Mouse (Mus musculus) cerebellum, adult 18-20 months (tissue): ENCODE data around the gene Psg28.
A peak's percentile ranks its signal among the peaks of the same experiment; 100 is the strongest.
"Not testable (repeated sequence)": the region's sequence is repeated elsewhere in the genome, so short reads cannot be mapped to it uniquely, and the experiment has no call there.

Experiments used
- DNase-seq, 2 experiments: peaks; one replicate each; pipeline ENCODE4 v3.0.0; 2021

Gene Psg28

DNA sequence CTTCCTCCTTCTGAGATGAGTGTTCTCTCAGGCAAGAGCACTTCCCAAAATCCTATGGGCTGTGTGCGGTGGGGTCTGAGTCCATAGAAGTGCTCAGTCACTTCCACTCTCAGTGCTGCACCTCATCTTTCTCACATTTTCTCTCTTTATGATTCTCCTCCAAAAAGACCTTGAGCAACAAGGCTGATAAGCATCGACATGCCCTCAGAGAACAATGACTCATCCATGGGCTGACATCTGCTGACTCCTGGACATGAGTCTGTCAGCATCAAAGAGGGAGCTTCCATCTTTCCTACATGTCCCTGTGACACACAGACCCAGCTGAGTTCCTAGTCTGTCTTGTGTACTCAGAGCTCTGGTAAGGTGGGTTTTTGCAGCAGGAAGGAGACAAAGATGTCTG lies at the start of gene Psg28:
Gene Psg28, minus strand, starts transcription at position 101 of the 400 bp plus-strand sequence.
- not testable (repeated sequence) for DNase-seq

DNA sequence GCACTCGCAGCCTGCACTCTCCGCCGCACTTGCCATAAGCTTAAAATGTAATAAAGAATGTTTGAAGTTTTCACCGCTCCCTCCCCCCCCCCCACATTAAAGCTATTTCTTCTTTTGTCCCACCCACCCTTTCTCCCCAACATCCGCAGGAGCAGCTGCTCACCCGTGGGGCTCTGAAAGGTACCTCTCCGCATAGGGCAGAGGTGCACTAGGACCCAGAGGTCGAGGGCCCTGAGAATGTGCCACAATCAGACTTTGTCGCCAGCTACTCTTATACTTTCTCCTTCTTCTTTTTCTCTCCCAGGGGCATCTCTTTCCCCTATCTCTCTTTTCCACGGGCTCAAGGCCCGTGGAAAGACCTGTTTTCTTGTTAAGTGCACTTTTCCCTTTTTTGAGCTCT lies 28.4 kb downstream of the Psg28 start:
- DNase-seq: peak in 1 of 2 experiments; percentile 16

DNA sequence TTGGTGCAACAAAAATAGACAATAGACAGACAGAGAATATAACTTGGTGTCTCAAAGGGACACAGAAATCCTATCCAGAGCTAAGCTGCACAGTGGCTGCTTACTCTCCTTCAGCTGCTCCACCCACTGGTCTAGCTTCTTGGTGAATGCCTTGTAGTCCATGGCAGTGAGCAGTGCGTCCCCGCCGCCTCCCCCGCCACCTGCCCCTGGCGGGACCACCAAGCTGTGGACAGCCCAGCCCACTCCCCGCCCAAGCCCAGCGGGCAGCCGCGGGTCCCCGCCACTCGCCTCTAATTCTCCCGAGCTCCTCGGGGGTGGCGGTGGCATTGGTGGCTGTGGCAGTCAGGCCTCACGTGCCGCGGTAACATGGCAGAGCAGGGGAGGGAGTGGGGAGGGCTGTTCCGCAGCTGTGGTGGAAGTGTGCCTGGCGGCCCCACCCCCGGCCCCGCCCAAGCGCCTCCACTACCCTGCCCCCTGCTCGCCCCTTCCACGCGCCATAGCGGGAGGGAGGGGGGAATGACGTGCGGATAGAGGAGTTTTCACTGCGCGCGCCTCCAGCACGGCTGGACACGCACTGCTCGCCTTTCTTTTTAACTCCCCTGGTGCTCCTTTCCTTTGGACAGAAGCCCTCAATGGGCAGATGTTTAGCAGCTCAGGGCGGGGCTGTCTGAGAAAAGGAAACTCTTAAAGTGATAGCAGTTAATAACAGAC lies 29.2 kb downstream of the Psg28 start:
- peak in 1 of 2 experiments; percentile 14 for DNase-seq

DNA sequence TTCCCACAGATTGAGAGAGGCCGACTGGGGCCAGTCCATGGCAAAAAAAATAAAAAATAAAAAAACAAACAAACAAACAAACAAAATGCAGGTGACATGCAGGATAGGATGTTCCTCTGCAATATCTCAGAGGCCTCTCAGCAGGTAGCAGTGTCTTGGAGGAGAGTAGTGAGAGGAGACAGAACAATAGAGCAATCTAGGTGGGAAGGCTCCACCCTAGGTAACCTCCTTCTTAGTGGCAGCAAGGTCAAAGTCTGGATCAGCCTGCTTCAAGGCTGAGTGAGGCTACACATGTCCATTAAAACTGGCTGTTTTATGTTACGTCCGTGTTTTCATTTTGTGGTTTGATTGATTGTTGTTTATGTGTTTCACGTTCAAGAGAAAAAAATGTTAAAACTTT lies 40.4 kb downstream of the Psg28 start:
- not testable (repeated sequence) for DNase-seq

DNA sequence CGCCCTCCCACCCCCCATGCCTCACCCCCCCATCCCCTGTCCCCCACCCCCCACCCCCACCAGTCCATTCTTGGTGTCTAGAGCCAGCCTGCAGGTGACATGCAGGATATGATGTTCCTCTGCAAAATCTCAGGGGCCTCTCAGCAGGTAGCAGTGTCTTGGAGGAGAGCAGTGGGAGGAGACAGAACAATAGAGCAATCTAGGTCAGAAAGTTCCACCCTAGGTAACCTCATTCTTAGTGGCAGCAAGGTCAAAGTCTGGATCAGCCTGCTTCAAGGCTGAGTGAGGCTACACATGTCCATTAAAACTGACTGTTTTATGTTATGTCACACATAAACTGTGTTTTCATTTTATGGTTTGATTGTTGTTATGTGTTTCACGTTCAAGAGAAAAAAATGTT lies 53.5 kb downstream of the Psg28 start:
- DNase-seq: no peak
